Mouse (Mus musculus): ENCODE results near the gene Zfp319. TPM values are rescaled to one million over a fixed set of nuclear protein-coding genes. Genes with fewer than 3 reads are reported as not detected.
A peak's percentile ranks its signal among the peaks of the same experiment; 100 is the strongest.

The Zfp319 gene
- polyA plus RNA-seq, 1 experiment from 2014 or later: 11.1 TPM

- Histone ChIP-seq H3K4me1 (peaks cover 19% of the 10 kb centered on the region), H3K36me3 (no peaks in the 10 kb centered on the region), H3K4me3 (no peak overlapping the region), H3K27ac (replicated peaks) (no peak overlapping the region), H3K27me3 (ENCODE audit: low read depth, poor library complexity, severe bottlenecking) (peaks cover 23% of the 10 kb centered on the region), H3K9me3 (replicated peaks) (no peaks in the 10 kb centered on the region)
- 97% methylated on average over 1 of the region's 1 CpGs for WGBS
- DNase-seq (ENCODE audit: low spot score): no peak
Measured at GRCm38 (mm10) chr8:95315350-95315749, 16.4 kb downstream of the Zfp319 start.

- DNase-seq (ENCODE audit: low spot score): no peak
- Histone ChIP-seq H3K36me3 (no peaks in the 10 kb centered on the region), H3K9me3 (replicated peaks) (no peaks in the 10 kb centered on the region), H3K27ac (replicated peaks) (no peak overlapping the region), H3K27me3 (ENCODE audit: low read depth, poor library complexity, severe bottlenecking) (peaks cover 17% of the 10 kb centered on the region), H3K4me3 (no peak overlapping the region), H3K4me1 (peaks cover 16% of the 10 kb centered on the region)
- 84% methylated on average over 2 of the region's 2 CpGs for WGBS
Measured at GRCm38 (mm10) chr8:95314707-95315106, 17.0 kb downstream of the Zfp319 start.

GRCm38 (mm10) chr8:95313857-95314256 lies 17.9 kb downstream of the Zfp319 start:
- WGBS: 83% methylated on average over 6 of the region's 6 CpGs
- peaks cover 9% of the 10 kb centered on the region; the same call in 1 of the 2 replicates for H3K27me3 ChIP-seq (ENCODE audit: low read depth, poor library complexity, severe bottlenecking)
- no peak overlapping the region for H3K4me3 ChIP-seq
- peaks cover 15% of the 10 kb centered on the region for H3K4me1 ChIP-seq
- H3K9me3 ChIP-seq (replicated peaks): no peaks in the 10 kb centered on the region
- DNase-seq (ENCODE audit: low spot score): no peak
- no peak overlapping the region for H3K27ac ChIP-seq (replicated peaks)
- H3K36me3 ChIP-seq: no peaks in the 10 kb centered on the region

GRCm38 (mm10) chr8:95312836-95313235 lies 18.9 kb downstream of the Zfp319 start:
- H3K36me3 ChIP-seq: no peaks in the 10 kb centered on the region
- H3K4me1 ChIP-seq: peaks cover 15% of the 10 kb centered on the region
- no peaks in the 10 kb centered on the region for H3K9me3 ChIP-seq (replicated peaks)
- H3K27ac ChIP-seq (replicated peaks): no peak overlapping the region
- DNase-seq (ENCODE audit: low spot score): no peak
- WGBS: 70% methylated on average over 18 of the region's 18 CpGs
- H3K27me3 ChIP-seq (ENCODE audit: low read depth, poor library complexity, severe bottlenecking): no peaks in the 10 kb centered on the region
- H3K4me3 ChIP-seq: no peak overlapping the region

GRCm38 (mm10) chr8:95310342-95310970 lies 21.3 kb downstream of the Zfp319 start, which contains the start of gene Tepp:
Tepp (plus strand) TSS chr8:95310566.
- no peak within 1 kb of the TSS for H3K4me3 ChIP-seq
- WGBS: 20% methylated on average over 6 of the region's 6 CpGs
- peak within 1 kb of the TSS; percentile 29 for H3K27ac ChIP-seq (replicated peaks)
- no peak for DNase-seq (ENCODE audit: low spot score)
- H3K9me3 ChIP-seq (replicated peaks): no peaks in the 10 kb centered on the region
- no peaks in the 10 kb centered on the region for H3K36me3 ChIP-seq
- peaks cover 15% of the 10 kb centered on the region for H3K4me1 ChIP-seq
- H3K27me3 ChIP-seq (ENCODE audit: low read depth, poor library complexity, severe bottlenecking): no peaks in the 10 kb centered on the region

GRCm38 (mm10) chr8:95306431-95306830 lies 25.3 kb downstream of the Zfp319 start, which contains the start of gene Cngb1:
Cngb1 (minus strand) TSS chr8:95306585.
- WGBS: 53% methylated on average over 6 of the region's 6 CpGs
- Histone ChIP-seq H3K4me3 (no peak within 1 kb of the TSS), H3K27me3 (ENCODE audit: low read depth, poor library complexity, severe bottlenecking) (no peaks in the 10 kb centered on the region)

GRCm38 (mm10) chr8:95305526-95305925 lies 26.2 kb downstream of the Zfp319 start:
- H3K9me3 ChIP-seq (replicated peaks): no peaks in the 10 kb centered on the region
- no peak overlapping the region for H3K27ac ChIP-seq (replicated peaks)
- no peaks in the 10 kb centered on the region for H3K27me3 ChIP-seq (ENCODE audit: low read depth, poor library complexity, severe bottlenecking)
- H3K4me3 ChIP-seq: no peak overlapping the region
- H3K36me3 ChIP-seq: no peaks in the 10 kb centered on the region
- H3K4me1 ChIP-seq: peaks cover 5% of the 10 kb centered on the region
- no peak for DNase-seq (ENCODE audit: low spot score)
- whole genome bisulfite sequencing: 73% methylated on average over 4 of the region's 4 CpGs

More at GRCm38 (mm10) chr8:95306431-95306830, 25.3 kb downstream of the Zfp319 start, which contains the start of gene Cngb1:
- Histone ChIP-seq H3K27ac (replicated peaks) (no peak within 1 kb of the TSS), H3K9me3 (replicated peaks) (no peaks in the 10 kb centered on the region), H3K4me1 (peaks cover 14% of the 10 kb centered on the region), H3K36me3 (no peaks in the 10 kb centered on the region)
- DNase-seq (ENCODE audit: low spot score): no peak

GRCm38 (mm10) chr8:95302410-95302809 lies 29.3 kb downstream of the Zfp319 start:
- DNase-seq (ENCODE audit: low spot score): no peak
- Histone ChIP-seq H3K27ac (replicated peaks) (no peak overlapping the region), H3K9me3 (replicated peaks) (no peaks in the 10 kb centered on the region), H3K4me1 (peaks cover 3% of the 10 kb centered on the region; the same call in 1 of the 2 replicates), H3K27me3 (ENCODE audit: low read depth, poor library complexity, severe bottlenecking) (no peaks in the 10 kb centered on the region), H3K36me3 (no peaks in the 10 kb centered on the region), H3K4me3 (no peak overlapping the region)
- WGBS: 26% methylated on average over 5 of the region's 5 CpGs

GRCm38 (mm10) chr8:95293891-95294290 lies 37.9 kb downstream of the Zfp319 start:
- H3K36me3 ChIP-seq: no peaks in the 10 kb centered on the region
- no peak overlapping the region for H3K27ac ChIP-seq (replicated peaks)
- no peak overlapping the region for H3K4me3 ChIP-seq
- no peaks in the 10 kb centered on the region for H3K9me3 ChIP-seq (replicated peaks)
- no peaks in the 10 kb centered on the region for H3K27me3 ChIP-seq (ENCODE audit: low read depth, poor library complexity, severe bottlenecking)
- 71% methylated on average over 7 of the region's 7 CpGs for WGBS
- H3K4me1 ChIP-seq: peaks cover 5% of the 10 kb centered on the region; the same call in 1 of the 2 replicates
- DNase-seq (ENCODE audit: low spot score): no peak

- no peaks in the 10 kb centered on the region for H3K36me3 ChIP-seq
- H3K9me3 ChIP-seq (replicated peaks): no peaks in the 10 kb centered on the region
- H3K27ac ChIP-seq (replicated peaks): no peak overlapping the region
- 82% methylated on average over 11 of the region's 11 CpGs for WGBS
- no peak overlapping the region for H3K4me3 ChIP-seq
- DNase-seq (ENCODE audit: low spot score): no peak
- H3K4me1 ChIP-seq: peaks cover 5% of the 10 kb centered on the region; the same call in 1 of the 2 replicates
- H3K27me3 ChIP-seq (ENCODE audit: low read depth, poor library complexity, severe bottlenecking): no peaks in the 10 kb centered on the region
Measured at GRCm38 (mm10) chr8:95293172-95293571, 38.6 kb downstream of the Zfp319 start.

- no peak for DNase-seq (ENCODE audit: low spot score)
- WGBS: 84% methylated on average over 6 of the region's 6 CpGs
- no peaks in the 10 kb centered on the region for H3K4me1 ChIP-seq
- no peak overlapping the region for H3K27ac ChIP-seq (replicated peaks)
- no peaks in the 10 kb centered on the region for H3K9me3 ChIP-seq (replicated peaks)
- H3K27me3 ChIP-seq (ENCODE audit: low read depth, poor library complexity, severe bottlenecking): no peaks in the 10 kb centered on the region
- H3K36me3 ChIP-seq: no peaks in the 10 kb centered on the region
- H3K4me3 ChIP-seq: no peak overlapping the region
Measured at GRCm38 (mm10) chr8:95289066-95289650, 42.6 kb downstream of the Zfp319 start.

GRCm38 (mm10) chr8:95281493-95281892 lies 50.3 kb downstream of the Zfp319 start:
- WGBS: 68% methylated on average over 5 of the region's 5 CpGs
- DNase-seq (ENCODE audit: low spot score): no peak
- no peak overlapping the region for H3K27ac ChIP-seq (replicated peaks)

More at GRCm38 (mm10) chr8:95281493-95281892, 50.3 kb downstream of the Zfp319 start:
- H3K4me1 ChIP-seq: no peaks in the 10 kb centered on the region
- H3K9me3 ChIP-seq (replicated peaks): no peaks in the 10 kb centered on the region
- no peaks in the 10 kb centered on the region for H3K27me3 ChIP-seq (ENCODE audit: low read depth, poor library complexity, severe bottlenecking)
- H3K4me3 ChIP-seq: no peak overlapping the region
- no peaks in the 10 kb centered on the region for H3K36me3 ChIP-seq

All from midbrain, embryonic 10.5 days (tissue).